Mouse (Mus musculus): ENCODE results near the gene Olfr1357. TPM values are rescaled to one million over a fixed set of nuclear protein-coding genes. Genes with fewer than 3 reads are reported as not detected.

Gene Olfr1357
- total and polyA plus RNA-seq, 2 experiments from 2014 or later, result not detected

- 3% methylated on average over 45 of the region's 54 CpGs for WGBS
- H3K27ac ChIP-seq, result peak within 1 kb of the TSS; percentile 69; the same call in 1 of the 2 replicates
Observed at GRCm38 (mm10) chr10:78591406-78592328, 26.2 kb downstream of the Olfr1357 start, which contains the start of gene Syde1. Gene Syde1 (minus strand): TSS chr10:78591964.

GRCm38 (mm10) chr10:78590744-78591143 is 27.1 kb downstream of the Olfr1357 start:
- H3K4me3 ChIP-seq (ENCODE audit: low read length), result peak overlapping the region; percentile 59
- TF ChIP-seq CTCF (IDR thresholded peaks at IDR 0.05; ENCODE audit: low read depth), result no peak
- H3K4me2 ChIP-seq (ENCODE audit: low read depth, low read length), result peak overlapping the region; percentile 84
- peaks cover 2% of the 10 kb centered on the region; the same call in 1 of the 2 replicates for H3K36me3 ChIP-seq (ENCODE audit: insufficient read depth, low read length)
- H3K27me3 ChIP-seq (ENCODE audit: insufficient read depth, low read length), result no peaks in the 10 kb centered on the region
- no peak overlapping the region; the same call in 1 of the 2 replicates for H3K9ac ChIP-seq (replicated peaks; ENCODE audit: low read length)
- no peak for ATAC-seq
- H3K4me1 ChIP-seq (ENCODE audit: insufficient read depth, low read length), result no peaks in the 10 kb centered on the region
- H3K9me3 ChIP-seq (ENCODE audit: low read length), result no peaks in the 10 kb centered on the region
- 32% methylated on average over 9 of the region's 9 CpGs for WGBS
- no peak overlapping the region; the same call in 1 of the 2 replicates for H3K27ac ChIP-seq
- no peak for DNase-seq (ENCODE audit: low spot score)

More at GRCm38 (mm10) chr10:78591406-78592328, 26.2 kb downstream of the Olfr1357 start, which contains the start of gene Syde1:
- no peaks in the 10 kb centered on the region for H3K27me3 ChIP-seq (ENCODE audit: insufficient read depth, low read length)
- H3K9ac ChIP-seq (replicated peaks; ENCODE audit: low read length), result peak within 1 kb of the TSS; percentile 60
- no peak for TF ChIP-seq CTCF (IDR thresholded peaks at IDR 0.05; ENCODE audit: low read depth)
- no peaks in the 10 kb centered on the region for H3K4me1 ChIP-seq (ENCODE audit: insufficient read depth, low read length)
- peak within 1 kb of the TSS; percentile 84 for H3K4me2 ChIP-seq (ENCODE audit: low read depth, low read length)
- DNase-seq (ENCODE audit: low spot score), result peak; percentile 29
- no peaks in the 10 kb centered on the region for H3K9me3 ChIP-seq (ENCODE audit: low read length)
- peak; percentile 65 for ATAC-seq
- no peaks in the 10 kb centered on the region for H3K36me3 ChIP-seq (ENCODE audit: insufficient read depth, low read length)
- peak within 1 kb of the TSS; percentile 59 for H3K4me3 ChIP-seq (ENCODE audit: low read length)

GRCm38 (mm10) chr10:78589901-78590300 is 28.0 kb downstream of the Olfr1357 start:
- Histone ChIP-seq H3K27me3 (ENCODE audit: insufficient read depth, low read length) (no peaks in the 10 kb centered on the region), H3K36me3 (ENCODE audit: insufficient read depth, low read length) (peaks cover 7% of the 10 kb centered on the region), H3K9me3 (ENCODE audit: low read length) (no peaks in the 10 kb centered on the region), H3K4me1 (ENCODE audit: insufficient read depth, low read length) (no peaks in the 10 kb centered on the region), H3K9ac (replicated peaks; ENCODE audit: low read length) (no peak overlapping the region), H3K4me2 (ENCODE audit: low read depth, low read length) (no peak overlapping the region), H3K4me3 (ENCODE audit: low read length) (no peak overlapping the region), H3K27ac (no peak overlapping the region)
- no peak for TF ChIP-seq CTCF (IDR thresholded peaks at IDR 0.05; ENCODE audit: low read depth)
- no peak for DNase-seq (ENCODE audit: low spot score)
- ATAC-seq, result no peak
- WGBS, result 93% methylated on average over 8 of the region's 8 CpGs

GRCm38 (mm10) chr10:78589291-78589690 is 28.6 kb downstream of the Olfr1357 start:
- H3K4me3 ChIP-seq (ENCODE audit: low read length), result no peak overlapping the region
- ATAC-seq (no peak), DNase-seq (ENCODE audit: low spot score) (no peak)
- no peak overlapping the region for H3K27ac ChIP-seq
- 98% methylated on average over 18 of the region's 18 CpGs for WGBS
- H3K27me3 ChIP-seq (ENCODE audit: insufficient read depth, low read length), result no peaks in the 10 kb centered on the region
- H3K9ac ChIP-seq (replicated peaks; ENCODE audit: low read length), result no peak overlapping the region
- no peaks in the 10 kb centered on the region for H3K9me3 ChIP-seq (ENCODE audit: low read length)
- H3K36me3 ChIP-seq (ENCODE audit: insufficient read depth, low read length), result peaks cover 12% of the 10 kb centered on the region
- H3K4me1 ChIP-seq (ENCODE audit: insufficient read depth, low read length), result no peaks in the 10 kb centered on the region
- TF ChIP-seq CTCF (IDR thresholded peaks at IDR 0.05; ENCODE audit: low read depth), result no peak
- no peak overlapping the region for H3K4me2 ChIP-seq (ENCODE audit: low read depth, low read length)

GRCm38 (mm10) chr10:78586026-78586425 is 31.8 kb downstream of the Olfr1357 start:
- no peaks in the 10 kb centered on the region for H3K27me3 ChIP-seq (ENCODE audit: insufficient read depth, low read length)
- no peak overlapping the region for H3K4me2 ChIP-seq (ENCODE audit: low read depth, low read length)
- 95% methylated on average over 13 of the region's 13 CpGs for WGBS
- peaks cover 35% of the 10 kb centered on the region for H3K36me3 ChIP-seq (ENCODE audit: insufficient read depth, low read length)
- H3K27ac ChIP-seq, result no peak overlapping the region
- no peak for TF ChIP-seq CTCF (IDR thresholded peaks at IDR 0.05; ENCODE audit: low read depth)
- DNase-seq (ENCODE audit: low spot score) (no peak), ATAC-seq (no peak)
- H3K4me3 ChIP-seq (ENCODE audit: low read length), result no peak overlapping the region
- no peak overlapping the region for H3K9ac ChIP-seq (replicated peaks; ENCODE audit: low read length)
- no peaks in the 10 kb centered on the region for H3K4me1 ChIP-seq (ENCODE audit: insufficient read depth, low read length)
- H3K9me3 ChIP-seq (ENCODE audit: low read length), result no peaks in the 10 kb centered on the region

- Histone ChIP-seq H3K36me3 (ENCODE audit: insufficient read depth, low read length) (peaks cover 39% of the 10 kb centered on the region), H3K9me3 (ENCODE audit: low read length) (no peaks in the 10 kb centered on the region), H3K9ac (replicated peaks; ENCODE audit: low read length) (no peak overlapping the region), H3K4me2 (ENCODE audit: low read depth, low read length) (no peak overlapping the region), H3K4me1 (ENCODE audit: insufficient read depth, low read length) (no peaks in the 10 kb centered on the region), H3K27ac (no peak overlapping the region), H3K4me3 (ENCODE audit: low read length) (no peak overlapping the region), H3K27me3 (ENCODE audit: insufficient read depth, low read length) (no peaks in the 10 kb centered on the region)
- 90% methylated on average over 22 of the region's 22 CpGs for WGBS
- TF ChIP-seq CTCF (IDR thresholded peaks at IDR 0.05; ENCODE audit: low read depth), result no peak
- no peak for ATAC-seq
- no peak for DNase-seq (ENCODE audit: low spot score)
Observed at GRCm38 (mm10) chr10:78585606-78586005, 32.3 kb downstream of the Olfr1357 start.

Data from hindbrain, postnatal 0 days (tissue).